In genomic region chr8:12395071-12396031, GRCm38 (mm10) we compare ENCODE assay signal across 7 mouse cellular contexts. TPM values are rescaled to one million over a fixed set of nuclear protein-coding genes. Genes with fewer than 3 reads are reported as not detected.
DNase-seq lines count a peak whose midpoint lies in the region; ATAC-seq and TF ChIP-seq lines count a peak whose summit lies in the region.

Sox1 (plus strand) TSS chr8:12395295.

- H3K4me3 ChIP-seq in testis, adult 2 months (ENCODE audit: control insufficient read depth, low read depth, low read length), result peak within 1 kb of the TSS; percentile 71
- H3K4me3 ChIP-seq in embryonic facial prominence, embryonic 11.5 days (ENCODE audit: low read depth, low read length), result peak within 1 kb of the TSS; percentile 39
- peak within 1 kb of the TSS; percentile 40 for H3K4me3 ChIP-seq in hindbrain, embryonic 15.5 days
- H3K4me3 ChIP-seq in limb, embryonic 14.5 days (replicated peaks; ENCODE audit: low read length), result peak within 1 kb of the TSS; percentile 35

- H3K9me3 ChIP-seq in embryonic facial prominence, embryonic 11.5 days (replicated peaks; ENCODE audit: control insufficient read depth, low read length), result no peaks in the 10 kb centered on the region
- H3K9me3 ChIP-seq in hindbrain, embryonic 15.5 days, result no peaks in the 10 kb centered on the region
- H3K9me3 ChIP-seq in limb, embryonic 14.5 days (ENCODE audit: control insufficient read depth, low read length), result no peaks in the 10 kb centered on the region

- TF ChIP-seq CTCF in testis, adult 2 months (IDR thresholded peaks at IDR 0.05; ENCODE audit: control insufficient read depth, insufficient read depth, insufficient replicate concordance, low read depth, low read length), result no peak

- H3K4me1 ChIP-seq in testis, adult 2 months (ENCODE audit: control insufficient read depth, insufficient read depth, low read length), result peaks cover 25% of the 10 kb centered on the region
- peaks cover 10% of the 10 kb centered on the region; the same call in 1 of the 2 replicates for H3K4me1 ChIP-seq in embryonic facial prominence, embryonic 11.5 days (ENCODE audit: control insufficient read depth, insufficient read depth, low read length)
- peaks cover 26% of the 10 kb centered on the region for H3K4me1 ChIP-seq in hindbrain, embryonic 15.5 days (replicated peaks)
- peaks cover 14% of the 10 kb centered on the region for H3K4me1 ChIP-seq in limb, embryonic 14.5 days (ENCODE audit: control insufficient read depth, insufficient read depth, low read length)

- peak within 1 kb of the TSS; percentile 57 for H3K4me2 ChIP-seq in embryonic facial prominence, embryonic 11.5 days (ENCODE audit: low read depth, low read length)
- H3K4me2 ChIP-seq in hindbrain, embryonic 15.5 days, result peak within 1 kb of the TSS; percentile 56
- peak within 1 kb of the TSS; percentile 57 for H3K4me2 ChIP-seq in limb, embryonic 14.5 days (replicated peaks; ENCODE audit: low read depth, low read length, severe bottlenecking)

- no peak for DNase-seq in testis, postnatal 14 days (ENCODE audit: low spot score)
- DNase-seq in embryonic facial prominence, embryonic 11.5 days (ENCODE audit: low spot score), result peak; percentile 83
- DNase-seq in limb, embryonic 14.5 days (ENCODE audit: low spot score), result peak; percentile 43
- DNase-seq in right cerebral cortex, postnatal 10 days (ENCODE audit: low spot score in 2 of 2), result peak; percentile 92 to 93

- under 1% methylated on average over 75 of the region's 89 CpGs for WGBS in embryonic facial prominence, embryonic 11.5 days
- under 1% methylated on average over 64 of the region's 89 CpGs for WGBS in hindbrain, embryonic 15.5 days
- WGBS in limb, embryonic 14.5 days, result under 1% methylated on average over 55 of the region's 89 CpGs

- H3K36me3 ChIP-seq in testis, adult 2 months (ENCODE audit: control insufficient read depth, insufficient read depth, low read length), result no peaks in the 10 kb centered on the region
- H3K36me3 ChIP-seq in embryonic facial prominence, embryonic 11.5 days (replicated peaks; ENCODE audit: control insufficient read depth, insufficient read depth, low read depth, low read length), result no peaks in the 10 kb centered on the region
- no peaks in the 10 kb centered on the region for H3K36me3 ChIP-seq in hindbrain, embryonic 15.5 days
- H3K36me3 ChIP-seq in limb, embryonic 14.5 days (ENCODE audit: control insufficient read depth, insufficient read depth, low read length), result no peaks in the 10 kb centered on the region

- peak; percentile 77 for ATAC-seq in embryonic facial prominence, embryonic 11.5 days (replicated peaks; ENCODE audit: insufficient number of reproducible peaks, low FRiP score, low TSS enrichment, low read depth)
- peak; percentile 88 for ATAC-seq in hindbrain, embryonic 15.5 days (ENCODE audit: low FRiP score, low read depth)
- peak; percentile 71 for ATAC-seq in limb, embryonic 14.5 days (ENCODE audit: low FRiP score, low read depth)
- no peak for ATAC-seq in megakaryocyte-erythroid progenitor cell, adult 5-6 weeks (replicated peaks; ENCODE audit: low FRiP score, low TSS enrichment, poor library complexity, severe bottlenecking)

- H3K27ac ChIP-seq in testis, adult 2 months (ENCODE audit: control insufficient read depth, insufficient read depth, low read depth, low read length), result no peak within 1 kb of the TSS
- peak within 1 kb of the TSS; percentile 56 for H3K27ac ChIP-seq in embryonic facial prominence, embryonic 11.5 days (replicated peaks; ENCODE audit: low read depth, low read length)
- peak within 1 kb of the TSS; percentile 82 for H3K27ac ChIP-seq in hindbrain, embryonic 15.5 days (replicated peaks)
- no peak within 1 kb of the TSS for H3K27ac ChIP-seq in limb, embryonic 14.5 days (replicated peaks; ENCODE audit: low read depth, low read length)

- no peak for TF ChIP-seq POLR2A in testis, adult 2 months (IDR thresholded peaks at IDR 0.05; ENCODE audit: control insufficient read depth, low read depth, low read length)
- TF ChIP-seq POLR2A in limb, embryonic 14.5 days (IDR thresholded peaks at IDR 0.05; ENCODE audit: borderline replicate concordance, extremely low read depth, insufficient read depth, insufficient read length), result no peak

- H3K9ac ChIP-seq in embryonic facial prominence, embryonic 11.5 days (replicated peaks; ENCODE audit: low read length), result peak within 1 kb of the TSS; percentile 53
- H3K9ac ChIP-seq in hindbrain, embryonic 15.5 days, result peak within 1 kb of the TSS; percentile 52; the same call in 1 of the 2 replicates
- no peak within 1 kb of the TSS for H3K9ac ChIP-seq in limb, embryonic 14.5 days (ENCODE audit: low read depth, low read length, severe bottlenecking)

- H3K27me3 ChIP-seq in testis, adult 2 months (ENCODE audit: control insufficient read depth, insufficient read depth, low read length), result peaks cover 23% of the 10 kb centered on the region
- H3K27me3 ChIP-seq in embryonic facial prominence, embryonic 11.5 days (ENCODE audit: control insufficient read depth, insufficient read depth, low read length), result peaks cover 69% of the 10 kb centered on the region
- H3K27me3 ChIP-seq in hindbrain, embryonic 15.5 days, result peaks cover 70% of the 10 kb centered on the region
- peaks cover 94% of the 10 kb centered on the region for H3K27me3 ChIP-seq in limb, embryonic 14.5 days (ENCODE audit: control insufficient read depth, insufficient read depth, low read length)

RNA-seq across cellular contexts. Expression of gene Sox1, which starts in this region (rescaled TPM):
- 0.91 and 1.6 TPM in 2 replicates for polyA plus RNA-seq in testis, adult 2 months (2012; rRNA removed)
- polyA plus RNA-seq in embryonic facial prominence, embryonic 11.5 days (2014; fragmentation: Nextera tagmentation; extraction: Ambion mirVana), result 1.5 and 1.8 TPM in 2 replicates
- polyA plus RNA-seq in hindbrain, embryonic 15.5 days (2015; fragmentation: Nextera tagmentation; extraction: Ambion mirVana), result 1.9 TPM in 2 replicates
- polyA plus RNA-seq in limb, embryonic 14.5 days (2012; rRNA removed), result 0.05 and 0.13 TPM in 2 replicates
- polyA plus RNA-seq in limb, embryonic 14.5 days (2014; fragmentation: Nextera tagmentation; extraction: Ambion mirVana), result not detected in 2 replicates
- not detected in 2 replicates for total RNA-seq in megakaryocyte-erythroid progenitor cell, adult 5-6 weeks (2014; fragmentation: Nextera tagmentation)
- not detected in 2 replicates for total RNA-seq in megakaryocyte-erythroid progenitor cell, adult 5-6 weeks (2017)

Comparison
In these comparisons a context has a peak if more than half of its experiments do, and no peak if none do; other contexts are left out.
1. Peak in DNase-seq, ATAC-seq, H3K4me3 ChIP-seq and H3K4me2 ChIP-seq in limb, embryonic 14.5 days; RNA of the gene not detected or under 1 TPM.
2. H3K27ac ChIP-seq: peak in embryonic facial prominence, embryonic 11.5 days (single experiment) and hindbrain, embryonic 15.5 days (single experiment); none in testis, adult 2 months (single experiment) and limb, embryonic 14.5 days (single experiment).
3. Peak in every context shown above with its lines, with median percentiles within 50 percentile points of each other: H3K4me3 ChIP-seq and H3K4me2 ChIP-seq.